11 mouse cellular contexts compared by ENCODE assay signal in genomic region chr8:84982499-84983011, GRCm38 (mm10). TPM values are rescaled to one million over a fixed set of nuclear protein-coding genes. Genes with fewer than 3 reads are reported as not detected.
DNase-seq lines count a peak whose midpoint lies in the region; ATAC-seq lines count a peak whose summit lies in the region.
"Had no signal": no experiment of that assay in that cellular context is flagged by ENCODE, and none has a peak within 500 bp of the region (broad histone marks: within the 10 kb centered on the region; RNA-seq: fewer than 3 reads in every experiment).

No protein-coding gene starts in this region.

- peaks cover 55% of the 10 kb centered on the region for H3K27me3 ChIP-seq in neural tube, embryonic 12.5 days (replicated peaks)
- H3K27me3 ChIP-seq in intestine, embryonic 16.5 days (replicated peaks; ENCODE audit: control insufficient read depth, insufficient read depth, low read length): 0 out of 2 replicates have a peak, but pooled peaks cover 2% of the 10 kb centered on the region

- no peaks in the 10 kb centered on the region for H3K36me3 ChIP-seq in neural tube, embryonic 12.5 days
- no peaks in the 10 kb centered on the region for H3K36me3 ChIP-seq in intestine, embryonic 16.5 days (ENCODE audit: control insufficient read depth, insufficient read depth, low read length)

- H3K9ac ChIP-seq in neural tube, embryonic 12.5 days: no peak overlapping the region
- peak overlapping the region; percentile 44 for H3K9ac ChIP-seq in intestine, embryonic 16.5 days (ENCODE audit: low read depth, low read length)
- H3K9ac ChIP-seq: forebrain, embryonic 13.5 days had no signal

- ATAC-seq in neural tube, embryonic 12.5 days (ENCODE audit: low FRiP score, low read depth): no peak
- ATAC-seq in intestine, embryonic 16.5 days: no peak
- ATAC-seq: forebrain, embryonic 13.5 days had no signal

- DNase-seq in cerebellum, adult 9-11 months: peak; percentile 31
- no peak for DNase-seq in cerebellum, postnatal 4 days (ENCODE audit: low spot score in 2 of 2)
- no peak for DNase-seq in neural tube, embryonic 10.5 days (ENCODE audit: extremely low spot score, low spot score)
- peak; percentile 74 to 83 for DNase-seq in natural killer cell, adult 2 months (ENCODE audit: low spot score in 2 of 2)
- no peak for DNase-seq in left cerebral cortex, postnatal 25 days (ENCODE audit: low spot score in 2 of 2)
- no peak for DNase-seq in adrenal gland, adult 8-10 months
- DNase-seq: heart, postnatal 10 days had no signal

- H3K4me3 ChIP-seq in neural tube, embryonic 12.5 days: no peak overlapping the region
- no peak overlapping the region for H3K4me3 ChIP-seq in intestine, embryonic 16.5 days (ENCODE audit: low read length)
- H3K4me3 ChIP-seq: forebrain, embryonic 13.5 days had no signal

- H3K9me3 ChIP-seq in neural tube, embryonic 12.5 days: no peaks in the 10 kb centered on the region
- no peaks in the 10 kb centered on the region for H3K9me3 ChIP-seq in intestine, embryonic 16.5 days (ENCODE audit: control insufficient read depth, low read length)
- H3K9me3 ChIP-seq: forebrain, embryonic 13.5 days had no signal

- H3K27ac ChIP-seq in neural tube, embryonic 12.5 days: no peak overlapping the region
- H3K27ac ChIP-seq in intestine, embryonic 16.5 days (ENCODE audit: low read length): peak overlapping the region; percentile 98
- H3K27ac ChIP-seq: forebrain, embryonic 13.5 days had no signal

- intact Hi-C loops in left cerebral cortex, postnatal 25 days (cut with DNase I): no loop called here

- 0 out of 2 replicates have a peak overlapping the region, but pooled peaks have one; percentile 3 for H3K4me2 ChIP-seq in neural tube, embryonic 12.5 days (replicated peaks)
- H3K4me2 ChIP-seq in intestine, embryonic 16.5 days (ENCODE audit: low read depth, low read length): no peak overlapping the region
- H3K4me2 ChIP-seq: forebrain, embryonic 13.5 days had no signal

- 62% methylated on average over 3 of the region's 3 CpGs for WGBS in neural tube, embryonic 12.5 days
- 67% methylated on average over 3 of the region's 3 CpGs for WGBS in intestine, embryonic 16.5 days

- peaks cover 53% of the 10 kb centered on the region for H3K4me1 ChIP-seq in neural tube, embryonic 12.5 days
- peaks cover 60% of the 10 kb centered on the region for H3K4me1 ChIP-seq in intestine, embryonic 16.5 days (ENCODE audit: control insufficient read depth, insufficient read depth, low read length)

RNA-seq across cellular contexts. Expression of gene Junb, which starts 4.0 kb away (rescaled TPM):
- 9.9 TPM in 2 replicates for polyA plus RNA-seq in neural tube, embryonic 12.5 days (2016; fragmentation: Nextera tagmentation; extraction: Ambion mirVana)
- 18.2 and 25.5 TPM in 2 replicates for polyA plus RNA-seq in intestine, embryonic 16.5 days (2015; fragmentation: Nextera tagmentation; extraction: Ambion mirVana)
- 10 to 100 TPM; 73.3 to 85.1 TPM for total RNA-seq in left cerebral cortex, postnatal 25 days (2021)
- 100 to 1,000 TPM in 1 of 4 experiments, 10 to 100 TPM in 3; 39.9 to 211 (median 52.4) TPM for total RNA-seq in adrenal gland, adult 8-10 months (2022)

RNA-seq across cellular contexts. Expression of gene Hook2, which starts 7.8 kb away (rescaled TPM):
- 17.6 and 18.2 TPM in 2 replicates for polyA plus RNA-seq in neural tube, embryonic 12.5 days (2016; fragmentation: Nextera tagmentation; extraction: Ambion mirVana)
- polyA plus RNA-seq in intestine, embryonic 16.5 days (2015; fragmentation: Nextera tagmentation; extraction: Ambion mirVana): 96.9 and 108 TPM in 2 replicates
- 1 to 10 TPM; 7.2 to 8.5 TPM for total RNA-seq in left cerebral cortex, postnatal 25 days (2021)
- total RNA-seq in adrenal gland, adult 8-10 months (2022): 10 to 100 TPM in 2 of 4 experiments, 1 to 10 TPM in 2; 6.2 to 12.7 (median 10.5) TPM

RNA-seq across cellular contexts. Expression of gene Rnaseh2a, which starts 13.0 kb away (rescaled TPM):
- 78.4 and 85.2 TPM in 2 replicates for polyA plus RNA-seq in neural tube, embryonic 12.5 days (2016; fragmentation: Nextera tagmentation; extraction: Ambion mirVana)
- 102 and 120 TPM in 2 replicates for polyA plus RNA-seq in intestine, embryonic 16.5 days (2015; fragmentation: Nextera tagmentation; extraction: Ambion mirVana)
- total RNA-seq in left cerebral cortex, postnatal 25 days (2021): 10 to 100 TPM; 40.7 to 42.2 TPM
- 100 to 1,000 TPM in 3 of 4 experiments, 10 to 100 TPM in 1; 89.0 to 142 (median 110) TPM for total RNA-seq in adrenal gland, adult 8-10 months (2022)

RNA-seq across cellular contexts. Expression of gene Prdx2, which starts 13.2 kb away (rescaled TPM):
- 1,247 and 1,331 TPM in 2 replicates for polyA plus RNA-seq in neural tube, embryonic 12.5 days (2016; fragmentation: Nextera tagmentation; extraction: Ambion mirVana)
- 533 and 590 TPM in 2 replicates for polyA plus RNA-seq in intestine, embryonic 16.5 days (2015; fragmentation: Nextera tagmentation; extraction: Ambion mirVana)
- total RNA-seq in left cerebral cortex, postnatal 25 days (2021): 100 to 1,000 TPM; 340 to 356 TPM
- 100 to 1,000 TPM; 651 to 758 (median 708) TPM for total RNA-seq in adrenal gland, adult 8-10 months (2022)

RNA-seq across cellular contexts. Expression of gene Gm49661, which starts 13.3 kb away (rescaled TPM):
- polyA plus RNA-seq in neural tube, embryonic 12.5 days (2016; fragmentation: Nextera tagmentation; extraction: Ambion mirVana): not detected in 2 replicates
- not detected in 2 replicates for polyA plus RNA-seq in intestine, embryonic 16.5 days (2015; fragmentation: Nextera tagmentation; extraction: Ambion mirVana)
- total RNA-seq in left cerebral cortex, postnatal 25 days (2021): 1 to 10 TPM in 1 of 2 experiments, not detected in 1; 3.5 TPM
- total RNA-seq in adrenal gland, adult 8-10 months (2022): 1 to 10 TPM in 2 of 4 experiments, not detected in 2; 1.7 to 2.3 TPM
- polyA plus RNA-seq: forebrain, embryonic 13.5 days; neural tube, embryonic 11.5 days had no signal

Comparison
In these comparisons a context has a peak if more than half of its experiments do, and no peak if none do; other contexts are left out.
1. DNase-seq: peak in cerebellum, adult 9-11 months (single experiment) and natural killer cell, adult 2 months (2 of 2); none in cerebellum, postnatal 4 days (0 of 2), neural tube, embryonic 10.5 days (single experiment), left cerebral cortex, postnatal 25 days (0 of 2) and adrenal gland, adult 8-10 months (single experiment).